Mouse (Mus musculus) stomach, embryonic 15.5 days (tissue): ENCODE data around the gene Trpm3. TPM values are rescaled to one million over a fixed set of nuclear protein-coding genes. Genes with fewer than 3 reads are reported as not detected.

Experiments
- ATAC-seq: fragments of 200-750 bp; cut with Nextera tagmentation; 2 replicates; pipeline ENCODE4 v1.8.0; 2017; ENCODE audit warnings: low read depth, moderate number of reproducible peaks, moderate TSS enrichment; ENCODE audit not compliant: insufficient read depth, low FRiP score
- H3K27ac ChIP-seq: fragments of 300-500 bp; sonication (generic); 2 replicates; pipeline ENCODE4 v1.5.1; 2015; ENCODE audit warnings: mild to moderate bottlenecking, inconsistent platforms
- H3K27me3 ChIP-seq: fragments of 300-500 bp; sonication (generic); replicated peaks from 2 replicates; pipeline ENCODE4 v1.6.1; 2015; ENCODE audit warnings: inconsistent platforms
- H3K36me3 ChIP-seq: fragments of 300-500 bp; sonication (generic); 2 replicates; pipeline ENCODE4 v1.6.1; 2015; ENCODE audit warnings: inconsistent platforms
- H3K4me1 ChIP-seq: fragments of 300-500 bp; sonication (generic); 2 replicates; pipeline ENCODE4 v1.6.1; 2015; ENCODE audit warnings: inconsistent platforms
- H3K4me2 ChIP-seq: fragments of 300-500 bp; sonication (generic); 2 replicates; pipeline ENCODE4 v1.6.1; 2015; ENCODE audit warnings: mild to moderate bottlenecking, inconsistent platforms
- H3K4me3 ChIP-seq: fragments of 300-500 bp; sonication (generic); replicated peaks from 2 replicates; pipeline ENCODE4 v1.5.1; 2015; ENCODE audit warnings: inconsistent platforms
- H3K9ac ChIP-seq: fragments of 300-500 bp; sonication (generic); 2 replicates; pipeline ENCODE4 v1.6.1; 2015; ENCODE audit warnings: inconsistent platforms
- H3K9me3 ChIP-seq: fragments of 300-500 bp; sonication (generic); 2 replicates; pipeline ENCODE4 v1.6.1; 2016; ENCODE audit warnings: inconsistent platforms
- WGBS: fragments of 180-500 bp; shearing (Covaris S2); methylation state at CpG from one replicate; pipeline ENCODE4 v1.1.7; 2015; 5-methylcytosine and 5-hydroxymethylcytosine counted together
- polyA plus RNA-seq: library from polyadenylated mRNA; unstranded; fragments of >200 nt; fragmentation: Nextera tagmentation; extraction: Ambion mirVana; gene quantifications from 2 replicates; pipeline ENCODE4 v1.2.1, GENCODE M21; 2015

Gene Trpm3
- polyA plus RNA-seq, result 0.58 and 0.84 TPM in 2 replicates

GRCm38 (mm10) chr19:22138590-22139421, at the start of gene Trpm3:
TSS of gene Trpm3 (plus strand) at chr19:22139046.
- ATAC-seq, result peak; percentile 81
- Histone ChIP-seq H3K9me3 (no peaks in the 10 kb centered on the region), H3K4me1 (peaks cover 6% of the 10 kb centered on the region), H3K36me3 (no peaks in the 10 kb centered on the region), H3K9ac (no peak within 1 kb of the TSS), H3K4me2 (peak within 1 kb of the TSS; percentile 49), H3K4me3 (peak within 1 kb of the TSS; percentile 10; the same call in 1 of the 2 replicates), H3K27me3 (no peaks in the 10 kb centered on the region), H3K27ac (no peak within 1 kb of the TSS)
- 1% methylated on average over 36 of the region's 39 CpGs for WGBS

DNA sequence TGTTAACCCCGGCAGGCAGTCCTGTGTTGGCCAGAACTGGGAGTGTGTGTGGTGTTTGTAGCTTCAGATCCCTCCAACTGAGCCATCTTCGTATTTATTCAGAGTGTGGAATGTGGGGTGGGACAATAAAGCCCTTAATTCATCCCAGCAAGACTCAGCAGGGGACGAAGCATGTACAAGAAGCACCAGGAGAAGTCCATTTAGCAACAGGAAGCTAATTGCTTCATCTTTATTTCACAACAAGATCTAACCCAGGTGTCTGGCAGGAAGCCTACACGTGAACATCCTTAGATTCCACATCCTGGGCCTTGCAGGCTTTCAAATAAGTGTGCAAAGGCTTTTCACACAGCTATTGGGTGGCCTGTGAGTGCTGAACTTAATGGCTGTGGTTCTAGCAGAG, 38.3 kb upstream of the Trpm3 start:
- Histone ChIP-seq H3K4me3 (no peak overlapping the region), H3K9ac (no peak overlapping the region), H3K4me2 (no peak overlapping the region), H3K27me3 (no peaks in the 10 kb centered on the region), H3K9me3 (no peaks in the 10 kb centered on the region), H3K27ac (no peak overlapping the region), H3K36me3 (no peaks in the 10 kb centered on the region), H3K4me1 (no peaks in the 10 kb centered on the region)
- 32% methylated on average over 4 of the region's 4 CpGs for WGBS
- no peak for ATAC-seq

- Histone ChIP-seq H3K9ac (no peak overlapping the region), H3K4me1 (no peaks in the 10 kb centered on the region), H3K4me2 (no peak overlapping the region), H3K9me3 (no peaks in the 10 kb centered on the region), H3K4me3 (no peak overlapping the region), H3K36me3 (no peaks in the 10 kb centered on the region), H3K27ac (no peak overlapping the region), H3K27me3 (no peaks in the 10 kb centered on the region)
- ATAC-seq, result no peak
- 78% methylated on average over 4 of the region's 4 CpGs for WGBS
These were observed 35.0 kb upstream of the Trpm3 start for GRCm38 (mm10) chr19:22103865-22104264.

GRCm38 (mm10) chr19:22104848-22105484, 33.9 kb upstream of the Trpm3 start:
- WGBS, result 79% methylated on average over 7 of the region's 7 CpGs
- no peaks in the 10 kb centered on the region for H3K4me1 ChIP-seq

DNA sequence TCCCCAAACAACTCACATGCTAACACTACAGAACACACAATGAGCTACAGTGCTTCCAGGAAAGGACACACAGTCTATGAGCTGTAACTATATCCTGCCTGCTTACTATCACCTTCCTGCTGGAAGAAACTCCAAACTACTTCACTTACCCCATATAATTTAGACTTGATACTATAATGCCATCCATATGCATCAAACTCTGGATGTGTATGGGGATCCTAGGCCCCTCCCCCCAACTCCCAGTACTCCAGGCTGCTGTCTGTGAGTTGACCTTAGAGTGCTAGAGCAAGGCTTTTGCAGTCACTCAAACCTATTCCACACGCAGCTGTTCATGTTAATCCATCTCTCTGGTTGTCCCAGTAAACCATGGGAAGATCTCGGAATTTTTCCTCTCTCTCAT, 33.2 kb upstream of the Trpm3 start:
- no peak overlapping the region for H3K4me3 ChIP-seq
- no peak overlapping the region for H3K9ac ChIP-seq
- H3K27me3 ChIP-seq, result no peaks in the 10 kb centered on the region
- no peak for ATAC-seq
- no peaks in the 10 kb centered on the region for H3K36me3 ChIP-seq
- H3K4me2 ChIP-seq, result no peak overlapping the region
- no peak overlapping the region for H3K27ac ChIP-seq
- no peaks in the 10 kb centered on the region for H3K4me1 ChIP-seq
- 37% methylated on average over 2 of the region's 2 CpGs for WGBS
- H3K9me3 ChIP-seq, result no peaks in the 10 kb centered on the region

More at GRCm38 (mm10) chr19:22104848-22105484, 33.9 kb upstream of the Trpm3 start:
- no peak overlapping the region for H3K4me2 ChIP-seq
- H3K27me3 ChIP-seq, result no peaks in the 10 kb centered on the region
- no peaks in the 10 kb centered on the region for H3K36me3 ChIP-seq
- no peaks in the 10 kb centered on the region for H3K9me3 ChIP-seq
- no peak for ATAC-seq
- H3K4me3 ChIP-seq, result no peak overlapping the region
- H3K27ac ChIP-seq, result no peak overlapping the region
- no peak overlapping the region for H3K9ac ChIP-seq

- H3K4me3 ChIP-seq, result no peak overlapping the region
- H3K4me1 ChIP-seq, result no peaks in the 10 kb centered on the region
- no peaks in the 10 kb centered on the region for H3K36me3 ChIP-seq
- ATAC-seq, result no peak
- no peak overlapping the region for H3K27ac ChIP-seq
- no peak overlapping the region for H3K9ac ChIP-seq
- H3K4me2 ChIP-seq, result no peak overlapping the region
- no peaks in the 10 kb centered on the region for H3K9me3 ChIP-seq
- 85% methylated on average over 8 of the region's 8 CpGs for WGBS
- H3K27me3 ChIP-seq, result no peaks in the 10 kb centered on the region
These were observed 29.9 kb upstream of the Trpm3 start for GRCm38 (mm10) chr19:22108893-22109463.

GRCm38 (mm10) chr19:22120976-22121375, 17.9 kb upstream of the Trpm3 start:
- Histone ChIP-seq H3K9me3 (no peaks in the 10 kb centered on the region), H3K4me1 (no peaks in the 10 kb centered on the region), H3K36me3 (no peaks in the 10 kb centered on the region), H3K27ac (no peak overlapping the region), H3K9ac (no peak overlapping the region), H3K4me2 (no peak overlapping the region), H3K27me3 (no peaks in the 10 kb centered on the region), H3K4me3 (no peak overlapping the region)
- 77% methylated on average over 2 of the region's 2 CpGs for WGBS
- no peak for ATAC-seq

GRCm38 (mm10) chr19:22121631-22122030, 17.2 kb upstream of the Trpm3 start:
- Histone ChIP-seq H3K4me3 (no peak overlapping the region), H3K36me3 (no peaks in the 10 kb centered on the region), H3K4me1 (no peaks in the 10 kb centered on the region), H3K27me3 (no peaks in the 10 kb centered on the region), H3K27ac (no peak overlapping the region), H3K9ac (no peak overlapping the region), H3K4me2 (no peak overlapping the region), H3K9me3 (no peaks in the 10 kb centered on the region)
- no peak for ATAC-seq
- WGBS, result 82% methylated on average over 2 of the region's 2 CpGs

- 63% methylated on average over 3 of the region's 3 CpGs for WGBS
- H3K9me3 ChIP-seq, result no peaks in the 10 kb centered on the region
- H3K9ac ChIP-seq, result no peak overlapping the region
- no peak overlapping the region for H3K4me2 ChIP-seq
- H3K4me3 ChIP-seq, result no peak overlapping the region
- ATAC-seq, result no peak
- no peak overlapping the region for H3K27ac ChIP-seq
- no peaks in the 10 kb centered on the region for H3K36me3 ChIP-seq
- H3K4me1 ChIP-seq, result no peaks in the 10 kb centered on the region
- no peaks in the 10 kb centered on the region for H3K27me3 ChIP-seq
These were observed 6.2 kb upstream of the Trpm3 start for GRCm38 (mm10) chr19:22132626-22133025.

DNA sequence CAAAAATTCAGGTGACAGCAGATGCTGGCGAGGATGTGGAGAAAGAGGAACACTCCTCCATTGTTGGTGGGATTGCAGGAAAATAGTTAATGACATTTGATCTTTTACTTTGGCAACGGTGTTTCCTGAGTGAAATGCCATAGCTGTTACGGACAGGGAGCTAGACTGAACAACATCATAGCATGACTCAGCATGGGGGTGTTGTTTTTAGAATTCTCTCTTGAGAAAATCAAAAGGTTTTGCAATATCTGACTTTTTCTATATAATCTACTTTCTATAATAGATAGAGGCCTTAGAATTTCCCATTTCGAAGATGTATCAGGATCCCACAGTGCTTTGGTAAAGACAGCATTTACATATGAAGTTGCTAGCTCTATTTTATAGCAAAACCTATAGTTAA, 39.7 kb downstream of the Trpm3 start:
- Histone ChIP-seq H3K27ac (no peak overlapping the region), H3K36me3 (no peaks in the 10 kb centered on the region), H3K4me1 (no peaks in the 10 kb centered on the region), H3K4me3 (no peak overlapping the region), H3K27me3 (no peaks in the 10 kb centered on the region), H3K4me2 (no peak overlapping the region), H3K9me3 (no peaks in the 10 kb centered on the region), H3K9ac (no peak overlapping the region)
- WGBS, result 80% methylated on average over 4 of the region's 4 CpGs
- no peak for ATAC-seq

- H3K9ac ChIP-seq, result no peak overlapping the region
- 87% methylated on average over 2 of the region's 2 CpGs for WGBS
- no peak for ATAC-seq
- no peak overlapping the region for H3K27ac ChIP-seq
- H3K9me3 ChIP-seq, result no peaks in the 10 kb centered on the region
- no peaks in the 10 kb centered on the region for H3K4me1 ChIP-seq
- H3K4me2 ChIP-seq, result no peak overlapping the region
- H3K4me3 ChIP-seq, result no peak overlapping the region
- no peaks in the 10 kb centered on the region for H3K36me3 ChIP-seq
- H3K27me3 ChIP-seq, result no peaks in the 10 kb centered on the region
These were observed 40.2 kb downstream of the Trpm3 start for GRCm38 (mm10) chr19:22179017-22179416.

DNA sequence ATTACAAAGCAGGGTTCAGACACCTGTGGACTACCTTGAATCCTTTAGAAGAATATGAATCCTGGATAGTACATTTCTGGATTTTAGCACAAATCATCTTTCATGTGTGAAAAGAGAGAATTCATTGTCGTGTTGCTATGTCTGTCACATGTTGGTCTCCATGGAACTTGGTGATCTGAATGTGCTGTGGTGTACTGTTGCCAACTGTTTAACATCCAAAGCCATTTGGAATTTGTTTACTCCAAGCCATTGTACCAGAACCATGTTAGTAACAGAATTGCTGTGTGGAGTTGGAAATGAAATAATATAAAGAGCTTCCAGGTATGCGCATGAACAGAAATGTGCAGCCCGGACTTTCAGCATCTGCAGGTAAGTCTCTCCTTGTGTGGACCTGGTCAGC, 41.3 kb downstream of the Trpm3 start:
- Histone ChIP-seq H3K9me3 (no peaks in the 10 kb centered on the region), H3K36me3 (no peaks in the 10 kb centered on the region), H3K27me3 (no peaks in the 10 kb centered on the region), H3K9ac (no peak overlapping the region), H3K4me2 (no peak overlapping the region), H3K4me3 (no peak overlapping the region), H3K27ac (no peak overlapping the region), H3K4me1 (no peaks in the 10 kb centered on the region)
- no peak for ATAC-seq
- WGBS, result 84% methylated on average over 3 of the region's 3 CpGs
